Comparison of ENCODE assay signal across 32 mouse cellular contexts in the genomic region with DNA sequence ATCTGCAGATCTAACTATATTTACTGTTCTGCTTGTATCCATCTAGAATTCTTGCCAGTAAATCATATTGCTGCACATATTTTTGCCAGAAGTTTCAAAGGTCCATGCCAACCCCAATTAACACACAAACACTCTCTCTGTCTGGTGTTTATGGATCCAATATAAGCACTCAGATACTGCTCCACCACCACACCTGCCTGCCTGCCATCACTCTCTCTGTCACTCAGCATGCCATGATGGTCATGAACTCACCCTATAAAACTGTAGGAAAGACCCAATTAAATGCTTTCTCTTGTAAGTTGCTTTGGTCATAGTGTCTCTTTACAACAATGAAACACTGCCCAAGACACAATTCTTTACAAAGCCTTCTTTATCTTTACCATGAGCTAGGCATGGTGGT.
"Had no signal": no experiment of that assay in that cellular context is flagged by ENCODE, and none has a peak within 500 bp of the region (broad histone marks: within the 10 kb centered on the region; RNA-seq: fewer than 3 reads in every experiment).

No protein-coding gene starts in this region.

- H3K36me3 ChIP-seq: limb, embryonic 10.5 days; limb, embryonic 12.5 days; limb, embryonic 13.5 days; limb, embryonic 15.5 days; liver, embryonic 12.5 days; liver, embryonic 13.5 days; liver, embryonic 15.5 days; lung, embryonic 15.5 days; midbrain, embryonic 10.5 days; midbrain, embryonic 12.5 days; midbrain, embryonic 13.5 days; midbrain, embryonic 15.5 days; neural tube, embryonic 12.5 days; neural tube, embryonic 13.5 days had no signal

- H3K9ac ChIP-seq: limb, embryonic 12.5 days; limb, embryonic 13.5 days; limb, embryonic 15.5 days; liver, embryonic 12.5 days; liver, embryonic 13.5 days; liver, embryonic 14.5 days; liver, embryonic 15.5 days; liver, postnatal 0 days; lung, embryonic 14.5 days; lung, embryonic 15.5 days; midbrain, embryonic 12.5 days; midbrain, embryonic 13.5 days; midbrain, embryonic 15.5 days; neural tube, embryonic 12.5 days; neural tube, embryonic 13.5 days had no signal

- H3K27ac ChIP-seq: limb, embryonic 10.5 days; limb, embryonic 12.5 days; limb, embryonic 13.5 days; limb, embryonic 15.5 days; liver, embryonic 12.5 days; liver, embryonic 13.5 days; liver, embryonic 14.5 days; liver, embryonic 15.5 days; lung, embryonic 15.5 days; macrophage; midbrain, embryonic 10.5 days; midbrain, embryonic 12.5 days; midbrain, embryonic 13.5 days; midbrain, embryonic 15.5 days; neural tube, embryonic 12.5 days; neural tube, embryonic 13.5 days had no signal

- ATAC-seq: liver, embryonic 12.5 days; liver, postnatal 0 days; lung, postnatal 0 days; midbrain, embryonic 13.5 days; midbrain, embryonic 15.5 days; midbrain, embryonic 16.5 days had no signal

- H3K9me3 ChIP-seq: limb, embryonic 10.5 days; limb, embryonic 12.5 days; limb, embryonic 13.5 days; limb, embryonic 15.5 days; liver, embryonic 12.5 days; liver, embryonic 13.5 days; liver, embryonic 15.5 days; lung, embryonic 15.5 days; megakaryocyte, embryonic 14.5 days; midbrain, embryonic 10.5 days; midbrain, embryonic 12.5 days; midbrain, embryonic 13.5 days; midbrain, embryonic 15.5 days; neural tube, embryonic 12.5 days; neural tube, embryonic 13.5 days had no signal

- H3K4me2 ChIP-seq: limb, embryonic 12.5 days; limb, embryonic 13.5 days; limb, embryonic 15.5 days; liver, embryonic 11.5 days; liver, embryonic 12.5 days; liver, embryonic 13.5 days; liver, embryonic 15.5 days; lung, embryonic 14.5 days; lung, embryonic 15.5 days; midbrain, embryonic 11.5 days; midbrain, embryonic 12.5 days; midbrain, embryonic 13.5 days; midbrain, embryonic 15.5 days; neural tube, embryonic 12.5 days; neural tube, embryonic 13.5 days had no signal

- H3K27me3 ChIP-seq: limb, embryonic 12.5 days; limb, embryonic 13.5 days; limb, embryonic 15.5 days; liver, embryonic 12.5 days; liver, embryonic 13.5 days; liver, embryonic 15.5 days; lung, embryonic 15.5 days; megakaryocyte, embryonic 14.5 days; midbrain, embryonic 12.5 days; midbrain, embryonic 13.5 days; midbrain, embryonic 15.5 days; neural tube, embryonic 12.5 days; neural tube, embryonic 13.5 days had no signal

- DNase-seq: left cerebral cortex, postnatal 4 days; liver; liver, embryonic 13.5 days; liver, postnatal 0 days; lung, adult 2 months; lung, embryonic 14.5 days; lung, postnatal 10 days; lung, postnatal 14 days; lung, postnatal 36 days; lung, postnatal 4 days; midbrain, embryonic 14.5 days had no signal

- H3K4me1 ChIP-seq: limb, embryonic 10.5 days; limb, embryonic 13.5 days; limb, embryonic 15.5 days; liver, embryonic 12.5 days; liver, embryonic 13.5 days; liver, embryonic 15.5 days; lung, embryonic 15.5 days; midbrain, embryonic 10.5 days; midbrain, embryonic 12.5 days; midbrain, embryonic 13.5 days; midbrain, embryonic 15.5 days; neural tube, embryonic 12.5 days; neural tube, embryonic 13.5 days had no signal

- H3K4me3 ChIP-seq: limb, embryonic 10.5 days; limb, embryonic 12.5 days; limb, embryonic 13.5 days; limb, embryonic 15.5 days; liver, embryonic 12.5 days; liver, embryonic 13.5 days; liver, embryonic 15.5 days; lung, embryonic 15.5 days; megakaryocyte, embryonic 14.5 days; midbrain, embryonic 10.5 days; midbrain, embryonic 12.5 days; midbrain, embryonic 13.5 days; midbrain, embryonic 15.5 days; myocyte; neural tube, embryonic 12.5 days; neural tube, embryonic 13.5 days had no signal
